Mouse (Mus musculus) forebrain, embryonic 16.5 days (tissue): Measurements from ENCODE around the gene Hils1. TPM values are rescaled to one million over a fixed set of nuclear protein-coding genes. Genes with fewer than 3 reads are reported as not detected.

Experiments used
- ATAC-seq: fragments of 200-750 bp; cut with Nextera tagmentation; 2 replicates; pipeline ENCODE4 v1.8.0; 2017; ENCODE audit warnings: mild to moderate bottlenecking, moderate library complexity
- H3K27ac ChIP-seq: fragments of 300-500 bp; sonication (generic); 2 replicates; pipeline ENCODE4 v1.5.1; 2014; ENCODE audit warnings: low read length, control low read depth
- H3K27me3 ChIP-seq: fragments of 300-500 bp; sonication (generic); replicated peaks from 2 replicates; pipeline ENCODE4 v1.6.1; 2014; ENCODE audit warnings: low read length; ENCODE audit not compliant: control insufficient read depth, insufficient read depth
- H3K36me3 ChIP-seq: fragments of 300-500 bp; sonication (generic); 2 replicates; pipeline ENCODE4 v1.6.1; 2014; ENCODE audit not compliant: control insufficient read depth, insufficient read depth
- H3K4me1 ChIP-seq: fragments of 300-500 bp; sonication (generic); replicated peaks from 2 replicates; pipeline ENCODE4 v1.6.1; 2014; ENCODE audit warnings: low read length; ENCODE audit not compliant: control insufficient read depth, insufficient read depth
- H3K4me2 ChIP-seq: fragments of 300-500 bp; sonication (generic); 2 replicates; pipeline ENCODE4 v1.6.1; 2014; ENCODE audit warnings: mild to moderate bottlenecking, low read length, control low read depth
- H3K4me3 ChIP-seq: fragments of 300-500 bp; sonication (generic); replicated peaks from 2 replicates; pipeline ENCODE4 v1.5.1; 2014; ENCODE audit warnings: mild to moderate bottlenecking, low read length, control low read depth
- H3K9ac ChIP-seq: fragments of 300-500 bp; sonication (generic); replicated peaks from 2 replicates; pipeline ENCODE4 v1.6.1; 2014; ENCODE audit warnings: low read depth, low read length, control low read depth
- H3K9me3 ChIP-seq: fragments of 300-500 bp; sonication (generic); 2 replicates; pipeline ENCODE4 v1.6.1; 2016; ENCODE audit warnings: low read length; ENCODE audit not compliant: control insufficient read depth
- WGBS: fragments of 180-500 bp; shearing (Covaris S2); extraction: QIAGEN DNeasy Blood & Tissue Kit; methylation state at CpG from one replicate; pipeline ENCODE4 v1.1.7; 2014; 5-methylcytosine and 5-hydroxymethylcytosine counted together
- polyA plus RNA-seq: library from polyadenylated mRNA; unstranded; fragments of >200 nt; fragmentation: Nextera tagmentation; extraction: Ambion mirVana; gene quantifications from 2 replicates; pipeline ENCODE4 v1.2.1, GENCODE M21; 2015

Hils1 gene
- not detected in 2 replicates for polyA plus RNA-seq

DNA sequence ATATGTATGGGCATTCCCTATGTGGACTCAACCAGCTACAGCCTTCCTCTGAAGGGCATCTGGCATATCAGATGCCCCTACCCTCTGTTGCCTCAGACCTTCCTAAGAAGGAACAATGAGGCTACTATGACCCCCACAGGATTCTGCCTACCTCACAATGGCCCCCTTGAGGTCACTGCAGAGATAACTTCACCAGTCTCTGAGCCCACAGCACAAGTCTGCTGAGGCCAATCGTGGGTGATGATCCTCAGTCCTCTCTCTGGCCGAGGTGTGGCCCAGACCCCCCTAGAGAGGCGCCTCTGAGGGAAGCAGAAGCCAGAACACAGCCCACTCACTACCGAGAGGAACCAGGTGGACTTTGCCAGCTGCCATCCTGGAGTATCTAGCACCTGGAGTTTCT, at the start of gene Hils1:
Gene Hils1 (plus strand): TSS at position 175 of the 400 bp plus-strand sequence.
- WGBS, result 53% methylated on average over 4 of the region's 4 CpGs
- no peak within 1 kb of the TSS for H3K27ac ChIP-seq
- H3K4me1 ChIP-seq, result peaks cover 7% of the 10 kb centered on the region
- no peak within 1 kb of the TSS for H3K9ac ChIP-seq
- no peaks in the 10 kb centered on the region for H3K9me3 ChIP-seq
- no peak within 1 kb of the TSS for H3K4me3 ChIP-seq
- H3K36me3 ChIP-seq, result no peaks in the 10 kb centered on the region
- H3K4me2 ChIP-seq, result no peak within 1 kb of the TSS
- H3K27me3 ChIP-seq, result no peaks in the 10 kb centered on the region
- ATAC-seq, result no peak

DNA sequence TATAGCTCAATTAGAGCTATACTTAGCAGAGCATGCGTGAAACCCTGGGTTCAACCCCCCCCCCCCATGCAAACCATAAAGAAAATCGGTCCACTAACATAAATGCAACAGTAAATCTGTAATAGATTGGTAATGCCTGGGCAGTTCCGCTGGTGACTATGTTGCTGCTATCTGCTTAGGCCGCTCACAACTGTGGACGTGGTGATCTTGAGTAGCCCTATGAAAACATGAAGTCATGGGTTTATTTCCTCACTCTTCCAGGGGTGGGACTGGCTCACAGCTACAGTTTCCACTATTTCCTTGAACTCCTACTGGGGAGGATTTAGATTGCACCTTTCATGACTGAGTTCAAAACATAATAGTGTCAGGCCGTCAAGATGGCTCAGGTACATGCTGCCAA, 49.7 kb upstream of the Hils1 start:
- WGBS, result 85% methylated on average over 6 of the region's 6 CpGs
- no peak overlapping the region for H3K4me2 ChIP-seq
- ATAC-seq, result no peak
- 0 out of 2 replicates have a peak, but pooled peaks cover 2% of the 10 kb centered on the region for H3K4me1 ChIP-seq
- H3K4me3 ChIP-seq, result no peak overlapping the region
- H3K9ac ChIP-seq, result no peak overlapping the region
- H3K27me3 ChIP-seq, result no peaks in the 10 kb centered on the region
- no peak overlapping the region for H3K27ac ChIP-seq
- no peaks in the 10 kb centered on the region for H3K36me3 ChIP-seq
- no peaks in the 10 kb centered on the region for H3K9me3 ChIP-seq

DNA sequence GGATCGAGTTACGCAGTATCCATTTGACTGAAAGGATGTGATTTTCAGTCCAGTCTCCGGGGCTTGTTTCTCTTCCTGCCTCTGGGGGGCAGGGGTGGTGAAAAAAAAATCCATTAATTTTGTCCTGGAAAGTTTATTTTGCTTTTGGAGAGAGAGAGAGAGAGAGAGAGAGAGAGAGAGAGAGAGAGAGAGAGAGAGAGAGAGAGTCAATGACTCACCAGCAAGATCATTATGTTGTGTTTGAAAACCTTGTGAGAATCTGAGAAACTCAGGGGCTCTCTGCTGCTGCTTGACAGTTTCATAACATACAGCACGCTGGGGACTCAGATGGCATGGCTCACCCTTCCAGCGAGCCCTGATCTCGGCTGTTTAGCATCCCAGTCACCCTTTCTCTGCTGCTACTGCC, 46.4 kb upstream of the Hils1 start:
- Histone ChIP-seq H3K27ac (no peak overlapping the region), H3K27me3 (no peaks in the 10 kb centered on the region), H3K4me2 (no peak overlapping the region), H3K4me1 (no peaks in the 10 kb centered on the region), H3K36me3 (no peaks in the 10 kb centered on the region), H3K4me3 (no peak overlapping the region), H3K9ac (no peak overlapping the region), H3K9me3 (no peaks in the 10 kb centered on the region)
- no peak for ATAC-seq
- WGBS, result 62% methylated on average over 6 of the region's 6 CpGs

- H3K4me3 ChIP-seq, result no peak overlapping the region
- no peaks in the 10 kb centered on the region for H3K36me3 ChIP-seq
- 95% methylated on average over 4 of the region's 4 CpGs for WGBS
- H3K4me2 ChIP-seq, result no peak overlapping the region
- no peak for ATAC-seq
- H3K27ac ChIP-seq, result no peak overlapping the region
- H3K9me3 ChIP-seq, result no peaks in the 10 kb centered on the region
- H3K4me1 ChIP-seq, result peaks cover 11% of the 10 kb centered on the region
- H3K9ac ChIP-seq, result no peak overlapping the region
- no peaks in the 10 kb centered on the region for H3K27me3 ChIP-seq
Measured at GRCm38 (mm10) chr11:94924977-94925376, 42.4 kb upstream of the Hils1 start.

GRCm38 (mm10) chr11:94926431-94926830, 41.0 kb upstream of the Hils1 start:
- ATAC-seq, result no peak
- Histone ChIP-seq H3K27me3 (no peaks in the 10 kb centered on the region), H3K9ac (no peak overlapping the region), H3K4me3 (no peak overlapping the region), H3K9me3 (no peaks in the 10 kb centered on the region), H3K4me2 (no peak overlapping the region), H3K4me1 (peaks cover 11% of the 10 kb centered on the region), H3K36me3 (no peaks in the 10 kb centered on the region), H3K27ac (no peak overlapping the region)
- 77% methylated on average over 11 of the region's 11 CpGs for WGBS

DNA sequence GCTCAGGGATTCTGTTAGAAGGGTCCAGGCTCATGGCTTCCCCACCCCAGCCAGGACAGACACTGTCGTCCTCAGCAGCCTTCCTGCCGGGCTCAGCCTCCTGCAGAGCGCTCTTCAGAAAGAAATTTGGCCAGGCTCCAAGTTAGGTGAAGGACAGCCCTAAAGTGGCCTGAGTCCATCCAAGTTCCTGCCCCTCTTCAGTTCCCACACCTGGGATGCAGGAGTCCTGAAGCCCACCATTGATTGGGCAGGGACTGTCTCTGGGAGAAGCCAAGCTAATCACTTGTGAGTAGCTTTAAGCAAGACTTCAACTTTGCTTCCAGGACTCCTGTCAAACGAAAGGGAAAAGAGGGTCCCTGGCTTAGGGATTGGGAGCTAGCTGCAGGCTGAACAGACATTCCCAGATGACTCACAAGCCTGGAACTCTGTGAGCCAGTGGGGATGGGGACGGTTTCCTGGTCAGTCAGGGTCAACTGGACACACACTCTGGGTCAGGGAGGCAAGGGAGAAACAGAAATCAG, 39.6 kb upstream of the Hils1 start:
- H3K4me1 ChIP-seq, result peaks cover 11% of the 10 kb centered on the region
- H3K27ac ChIP-seq, result no peak overlapping the region
- no peaks in the 10 kb centered on the region for H3K27me3 ChIP-seq
- no peaks in the 10 kb centered on the region for H3K9me3 ChIP-seq
- no peaks in the 10 kb centered on the region for H3K36me3 ChIP-seq
- no peak for ATAC-seq
- no peak overlapping the region for H3K9ac ChIP-seq
- no peak overlapping the region for H3K4me3 ChIP-seq
- WGBS, result 21% methylated on average over 5 of the region's 5 CpGs
- no peak overlapping the region for H3K4me2 ChIP-seq

- ATAC-seq, result peak; percentile 75
- Histone ChIP-seq H3K4me1 (peaks cover 11% of the 10 kb centered on the region), H3K9ac (no peak overlapping the region), H3K27me3 (no peaks in the 10 kb centered on the region), H3K4me2 (peak overlapping the region; percentile 12), H3K4me3 (no peak overlapping the region), H3K27ac (no peak overlapping the region), H3K36me3 (no peaks in the 10 kb centered on the region), H3K9me3 (no peaks in the 10 kb centered on the region)
- 5% methylated on average over 13 of the region's 13 CpGs for WGBS
Measured at GRCm38 (mm10) chr11:94928820-94929219, 38.6 kb upstream of the Hils1 start.

DNA sequence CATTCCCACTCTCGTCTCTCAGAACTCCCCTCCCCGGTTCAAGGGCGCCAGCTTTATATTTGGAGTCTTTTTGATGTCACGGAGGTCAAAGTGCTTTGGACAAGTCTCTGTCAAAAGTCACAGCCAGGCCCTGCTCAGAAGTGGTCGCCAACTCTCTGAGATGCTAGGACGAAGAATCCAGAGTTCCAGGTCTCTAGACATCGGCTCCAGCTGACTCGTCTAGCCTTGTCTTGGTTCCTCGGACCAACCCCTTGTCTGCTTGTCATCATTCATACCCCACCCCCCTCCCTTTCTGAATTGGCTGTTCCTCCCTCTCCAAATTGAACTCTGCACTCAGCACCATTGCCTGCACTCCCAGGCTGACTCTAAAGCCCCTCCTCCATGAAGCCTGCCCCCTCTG, 37.8 kb upstream of the Hils1 start:
- WGBS, result 59% methylated on average over 9 of the region's 9 CpGs
- Histone ChIP-seq H3K36me3 (no peaks in the 10 kb centered on the region), H3K4me3 (no peak overlapping the region), H3K27me3 (0 out of 2 replicates have a peak, but pooled peaks cover 2% of the 10 kb centered on the region), H3K9ac (no peak overlapping the region), H3K4me2 (no peak overlapping the region), H3K4me1 (peaks cover 11% of the 10 kb centered on the region), H3K27ac (no peak overlapping the region), H3K9me3 (no peaks in the 10 kb centered on the region)
- no peak for ATAC-seq

DNA sequence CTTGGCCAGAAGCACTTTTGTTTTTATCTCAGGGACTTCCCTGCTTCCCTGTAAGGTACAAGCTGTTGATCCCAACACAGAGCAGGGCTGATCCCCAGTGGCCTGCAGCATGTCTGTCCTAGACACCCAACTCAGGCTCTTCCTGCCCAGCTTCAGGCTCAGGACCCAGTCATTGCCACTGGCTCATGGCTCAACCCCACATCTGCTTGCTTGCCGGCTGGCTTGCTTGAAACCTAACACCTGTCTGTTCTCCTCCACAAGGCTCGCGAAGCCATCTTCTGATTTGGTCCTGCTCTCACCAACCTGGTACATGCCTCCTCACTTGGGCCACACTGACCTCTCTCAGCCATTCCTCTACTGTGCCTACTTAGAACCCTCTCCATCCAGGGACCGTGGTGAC, 37.2 kb upstream of the Hils1 start:
- Histone ChIP-seq H3K27me3 (peaks cover 5% of the 10 kb centered on the region; the same call in 1 of the 2 replicates), H3K9ac (no peak overlapping the region), H3K4me2 (no peak overlapping the region), H3K27ac (no peak overlapping the region), H3K4me1 (peaks cover 11% of the 10 kb centered on the region), H3K4me3 (no peak overlapping the region), H3K9me3 (no peaks in the 10 kb centered on the region), H3K36me3 (no peaks in the 10 kb centered on the region)
- ATAC-seq, result no peak
- WGBS, result 60% methylated on average over 4 of the region's 4 CpGs

DNA sequence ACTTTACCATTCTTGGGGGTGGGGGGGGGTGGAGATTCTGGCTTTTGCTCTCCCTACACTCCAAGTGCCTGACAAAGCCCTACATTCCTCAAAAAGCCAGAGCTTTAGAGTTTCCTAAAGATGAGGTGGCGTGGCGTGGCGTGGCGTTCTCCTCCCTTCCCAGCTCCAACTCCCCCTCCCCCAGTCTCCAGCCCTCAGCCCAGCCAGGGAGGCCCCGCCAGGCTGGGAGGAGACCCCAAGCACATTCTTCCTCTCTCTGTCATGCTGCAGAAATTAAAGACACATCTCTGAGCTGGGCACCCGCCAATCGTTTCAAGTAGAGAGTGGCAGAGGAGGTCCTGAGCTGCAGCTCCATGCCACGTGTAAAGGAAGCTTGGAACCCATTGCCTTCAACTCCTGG, 33.8 kb upstream of the Hils1 start:
- H3K27ac ChIP-seq, result no peak overlapping the region
- peaks cover 28% of the 10 kb centered on the region for H3K27me3 ChIP-seq
- no peak for ATAC-seq
- H3K9me3 ChIP-seq, result no peaks in the 10 kb centered on the region
- peaks cover 20% of the 10 kb centered on the region for H3K4me1 ChIP-seq
- WGBS, result 15% methylated on average over 8 of the region's 8 CpGs
- no peaks in the 10 kb centered on the region for H3K36me3 ChIP-seq
- H3K4me2 ChIP-seq, result no peak overlapping the region
- no peak overlapping the region for H3K4me3 ChIP-seq
- no peak overlapping the region for H3K9ac ChIP-seq
